Mouse (Mus musculus) erythroblast, embryonic 14.5 days (primary cell): Measurements from ENCODE around the gene Plscr3.

Experiments used
- GATA1 ChIP-seq: IDR thresholded peaks from 2 replicates; pipeline ENCODE4 v1.6.1; 2012; ENCODE audit warnings: low read length, inconsistent platforms, mixed read lengths
- TAL1 ChIP-seq: IDR thresholded peaks from 3 replicates; pipeline ENCODE4 v1.6.1; 2012; ENCODE audit warnings: low read length, inconsistent platforms, mixed read lengths

DNA sequence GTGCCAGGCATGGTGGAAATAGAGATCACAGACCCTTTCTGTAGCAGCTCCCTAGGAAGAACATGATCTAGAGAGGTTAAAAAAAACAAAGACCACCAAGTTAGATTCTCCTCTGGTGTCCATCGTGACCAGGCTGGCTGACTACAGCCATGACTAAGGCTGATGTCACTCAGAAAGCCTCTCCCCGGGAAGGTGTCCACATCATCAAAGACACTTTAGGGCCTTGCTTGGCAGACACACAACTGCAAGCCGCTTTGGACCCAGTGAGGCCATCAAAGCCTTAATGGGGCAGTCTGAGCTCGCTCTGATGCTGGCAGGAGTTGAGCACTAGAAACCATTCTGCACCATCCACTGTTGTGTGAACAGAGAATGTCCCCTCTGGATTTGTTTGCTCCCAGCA lies 26.3 kb downstream of the Plscr3 start:
- TF ChIP-seq TAL1 (no peak), GATA1 (no peak)
